Mouse (Mus musculus) granulocyte monocyte progenitor cell, adult 5-6 weeks (primary cell): ENCODE data around the gene Fgd4. TPM values are rescaled to one million over a fixed set of nuclear protein-coding genes. Genes with fewer than 3 reads are reported as not detected.

Experiments
- ATAC-seq: replicated peaks from 2 replicates; pipeline ENCODE4 v1.8.0; 2016; ENCODE audit warnings: mild to moderate bottlenecking, moderate TSS enrichment, inconsistent platforms; ENCODE audit not compliant: poor library complexity, severe bottlenecking
- total RNA-seq, 2 experiments: library from RNA; stranded (forward) in 1 of 2; stranded (reverse) in 1 of 2; fragments of 200-712, 200-1000 nt in 1 of 2; fragments of >200 nt in 1 of 2; fragmentation: Nextera tagmentation in 1 of 2; gene quantifications; 2 replicates each; pipeline ENCODE4 v1.2.3; 2014 to 2017

The Fgd4 gene
- 18.9 and 26.8 TPM in 2 replicates for total RNA-seq (2014; fragmentation: Nextera tagmentation)
- 36.9 and 38.8 TPM in 2 replicates for total RNA-seq (2017)

DNA sequence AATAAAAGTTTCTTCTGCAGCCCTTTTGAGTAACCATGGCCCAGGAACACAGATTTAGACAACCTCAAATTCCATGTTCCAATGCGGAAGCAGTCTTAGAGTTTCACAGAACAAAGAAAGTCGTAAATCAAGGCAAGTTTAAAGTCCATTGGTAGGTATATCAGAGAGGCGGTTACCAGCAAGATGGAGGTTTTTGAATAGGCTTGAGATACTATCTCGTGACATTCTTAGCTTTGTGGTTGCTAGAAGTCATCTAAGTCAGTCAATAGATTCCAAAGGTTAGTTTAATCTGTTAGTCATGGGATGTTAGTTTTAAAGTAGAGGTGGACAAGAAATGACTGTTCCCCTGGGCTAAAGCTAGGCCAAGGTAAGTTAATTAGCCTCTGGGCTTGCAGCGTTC lies at the start of gene Fgd4:
TSS of gene Fgd4 (minus strand) at position 89 of the 400 bp plus-strand sequence.
- 0 out of 2 replicates have a peak, but pooled peaks have one; percentile 5 for ATAC-seq

DNA sequence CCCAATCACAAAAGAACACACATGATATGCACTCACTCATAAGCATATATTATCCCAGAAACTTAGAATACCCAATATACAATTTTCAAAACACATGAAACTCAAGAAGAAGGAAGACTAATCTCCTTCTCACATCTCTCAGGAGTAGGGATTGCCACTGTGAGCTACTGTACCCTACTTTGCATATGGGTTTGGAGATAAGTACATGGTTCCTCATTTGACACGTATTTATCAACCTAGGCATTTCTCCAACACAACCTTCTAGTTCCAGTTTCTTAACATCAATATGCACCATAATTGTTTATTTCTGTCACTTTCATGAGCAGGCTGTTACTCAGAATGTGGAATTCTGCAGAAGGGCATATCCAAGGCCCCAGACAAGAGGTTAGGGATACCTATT lies 44.8 kb upstream of the Fgd4 start:
- ATAC-seq: no peak

DNA sequence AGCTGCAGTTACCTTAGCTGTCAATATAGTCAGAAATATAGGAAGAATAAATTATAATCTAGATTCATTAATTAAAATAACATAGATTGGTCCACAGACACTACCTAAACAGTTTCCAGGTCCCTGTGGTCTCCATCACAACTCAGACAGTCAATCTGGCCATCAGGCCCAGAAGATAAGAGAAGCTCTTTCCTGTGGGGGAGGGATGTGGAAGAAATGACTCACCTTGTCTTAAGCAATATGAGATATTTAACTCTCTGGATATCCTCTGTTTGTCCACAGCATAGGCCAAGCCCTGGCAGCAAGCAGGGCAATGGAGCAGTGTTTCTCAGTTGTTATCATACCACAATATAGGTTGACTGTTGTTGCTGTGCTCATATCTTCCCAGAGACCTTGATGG lies 33.4 kb upstream of the Fgd4 start:
- no peak for ATAC-seq

DNA sequence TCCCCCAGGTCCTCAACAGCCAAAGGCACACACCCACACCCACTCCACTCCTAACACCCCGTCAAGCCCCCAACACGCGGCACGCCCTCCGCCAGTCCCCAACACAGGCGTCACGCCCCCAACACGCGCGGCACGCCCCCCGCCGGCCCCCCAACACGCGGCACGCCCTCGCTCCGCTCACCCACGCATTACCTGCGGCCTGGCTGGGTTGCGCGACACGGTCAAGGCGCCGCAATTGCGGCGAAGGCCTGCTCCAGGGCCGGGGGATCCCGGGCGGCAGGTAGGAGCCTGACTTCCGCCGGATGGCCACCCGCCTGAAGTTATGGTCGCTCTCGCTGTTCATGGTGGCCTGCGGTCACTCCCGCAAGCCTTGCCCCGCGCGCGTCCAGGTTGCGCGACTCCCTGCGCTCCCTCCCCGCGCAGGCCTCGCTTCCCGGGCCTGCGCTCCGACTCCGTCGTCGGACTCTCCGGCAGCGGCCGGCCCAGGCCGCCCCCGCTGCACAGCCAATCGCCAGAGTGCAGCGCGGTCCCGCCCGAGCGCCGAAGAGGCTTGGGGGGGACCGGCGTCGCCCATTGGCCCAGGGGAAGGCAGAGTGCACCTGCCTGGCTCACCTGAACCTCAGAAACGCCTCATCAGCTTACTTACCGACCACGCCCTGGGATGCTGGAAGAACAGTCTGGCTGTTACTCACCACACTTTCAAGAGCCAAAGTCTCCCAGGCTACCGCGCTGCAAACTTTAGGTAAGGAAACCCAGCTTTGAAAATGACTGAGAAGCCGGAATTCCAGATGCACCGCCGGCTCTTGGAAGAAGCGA lies 555 bp downstream of the Fgd4 start:
- peak; percentile 95 for ATAC-seq

- ATAC-seq: 0 out of 2 replicates have a peak, but pooled peaks have one; percentile 33
Observed at GRCm38 (mm10) chr16:16596582-16596981, 3.8 kb downstream of the Fgd4 start.

GRCm38 (mm10) chr16:16592622-16593021 lies 7.7 kb downstream of the Fgd4 start:
- ATAC-seq: no peak

- peak; percentile 100 for ATAC-seq
Observed at GRCm38 (mm10) chr16:16584409-16585032, 15.8 kb downstream of the Fgd4 start.

- peak; percentile 47 for ATAC-seq
Observed at GRCm38 (mm10) chr16:16576556-16576955, 23.8 kb downstream of the Fgd4 start.

GRCm38 (mm10) chr16:16574508-16574907 lies 25.8 kb downstream of the Fgd4 start:
- peak; percentile 52 for ATAC-seq

GRCm38 (mm10) chr16:16573167-16573566 lies 27.2 kb downstream of the Fgd4 start:
- peak; percentile 68 for ATAC-seq

- peak; percentile 86 for ATAC-seq
Observed at GRCm38 (mm10) chr16:16571356-16571755, 29.0 kb downstream of the Fgd4 start.

GRCm38 (mm10) chr16:16566786-16567185 lies 33.6 kb downstream of the Fgd4 start:
- ATAC-seq: no peak

DNA sequence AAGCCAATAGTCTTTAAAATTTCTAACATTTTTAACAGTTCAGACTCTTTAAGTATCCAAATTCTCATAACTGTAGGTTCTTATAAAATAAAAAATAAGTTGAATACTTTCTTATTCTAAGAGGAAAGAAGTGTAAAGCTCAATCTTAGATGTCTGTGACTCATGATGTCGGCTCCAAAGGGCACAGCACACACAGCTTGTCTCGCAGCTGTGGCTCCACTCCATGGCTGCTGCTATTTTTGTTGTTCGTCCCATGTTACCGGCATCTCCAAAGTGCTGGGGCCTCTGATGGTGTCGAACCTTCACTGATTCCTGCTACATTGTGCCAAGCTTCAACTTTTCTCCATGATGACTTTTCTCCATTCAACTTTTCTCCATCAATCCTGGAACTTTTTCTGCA lies 34.1 kb downstream of the Fgd4 start:
- ATAC-seq: no peak

DNA sequence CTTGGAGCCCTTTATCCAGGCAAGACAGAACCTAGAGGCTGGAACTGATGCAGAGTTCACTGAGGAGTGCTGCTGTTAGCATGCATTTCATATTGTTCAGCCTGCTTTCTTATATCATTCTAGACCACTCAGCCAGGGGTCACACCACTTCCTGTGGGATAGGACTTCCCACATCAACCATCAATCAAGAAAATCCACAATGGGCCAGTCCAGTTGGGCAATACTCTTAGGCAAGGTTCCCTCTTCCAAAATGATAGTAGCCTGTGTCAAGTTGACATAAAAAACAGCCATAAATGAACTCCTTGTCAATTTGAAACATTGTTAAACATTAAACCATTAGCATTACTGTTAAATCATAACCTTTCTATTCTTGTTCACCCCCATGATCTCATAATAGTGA lies 34.6 kb downstream of the Fgd4 start:
- ATAC-seq: peak; percentile 96

DNA sequence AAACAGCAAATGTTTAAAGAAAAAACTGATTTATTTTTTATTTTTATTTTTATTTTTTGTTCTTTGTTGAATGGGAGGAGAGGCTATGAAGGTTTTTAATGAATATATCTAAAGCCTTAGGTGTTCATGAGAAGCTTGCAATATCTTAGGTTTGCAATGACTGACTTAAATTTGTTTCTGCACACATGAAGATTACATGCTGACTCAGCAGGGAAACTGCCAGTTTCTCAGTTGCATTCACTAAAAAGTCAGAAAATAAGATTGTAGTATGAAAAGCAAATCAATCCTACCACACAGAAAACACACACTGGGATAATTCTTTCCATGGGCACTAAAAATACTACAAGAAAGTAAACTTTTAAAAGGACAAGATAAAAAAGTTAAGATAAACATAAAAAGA lies 39.6 kb downstream of the Fgd4 start:
- no peak for ATAC-seq

DNA sequence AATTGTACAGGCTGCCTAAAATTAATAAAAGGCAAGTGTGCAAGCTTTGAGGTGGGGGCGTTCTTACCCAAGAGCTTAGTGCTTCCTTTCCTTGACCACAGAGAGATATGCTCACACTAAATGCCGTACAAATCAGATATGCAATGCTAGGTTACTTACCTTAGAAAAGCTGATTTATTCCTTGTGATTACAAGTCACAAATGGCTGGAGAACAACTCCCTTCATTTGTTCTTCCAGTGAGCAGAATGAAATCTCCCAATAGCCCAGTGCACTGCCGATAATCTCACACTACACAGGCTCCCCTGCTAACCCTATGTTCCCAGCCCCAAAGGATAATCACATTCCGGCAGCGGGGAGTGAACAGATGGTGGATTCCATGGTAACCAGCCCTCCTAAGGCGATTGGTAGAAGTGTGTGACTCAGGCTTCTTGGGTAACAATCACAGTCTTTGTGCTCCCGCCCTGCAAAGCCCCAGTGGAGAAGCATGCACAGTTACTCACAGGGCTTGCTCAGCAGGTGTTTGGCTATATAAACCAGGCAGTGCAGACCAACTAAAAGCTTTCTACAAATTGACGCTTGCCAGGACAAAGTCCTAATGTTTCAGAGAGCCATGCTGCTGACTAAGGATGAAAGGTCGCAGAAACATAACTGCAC lies 40.3 kb downstream of the Fgd4 start:
- ATAC-seq: peak; percentile 78

DNA sequence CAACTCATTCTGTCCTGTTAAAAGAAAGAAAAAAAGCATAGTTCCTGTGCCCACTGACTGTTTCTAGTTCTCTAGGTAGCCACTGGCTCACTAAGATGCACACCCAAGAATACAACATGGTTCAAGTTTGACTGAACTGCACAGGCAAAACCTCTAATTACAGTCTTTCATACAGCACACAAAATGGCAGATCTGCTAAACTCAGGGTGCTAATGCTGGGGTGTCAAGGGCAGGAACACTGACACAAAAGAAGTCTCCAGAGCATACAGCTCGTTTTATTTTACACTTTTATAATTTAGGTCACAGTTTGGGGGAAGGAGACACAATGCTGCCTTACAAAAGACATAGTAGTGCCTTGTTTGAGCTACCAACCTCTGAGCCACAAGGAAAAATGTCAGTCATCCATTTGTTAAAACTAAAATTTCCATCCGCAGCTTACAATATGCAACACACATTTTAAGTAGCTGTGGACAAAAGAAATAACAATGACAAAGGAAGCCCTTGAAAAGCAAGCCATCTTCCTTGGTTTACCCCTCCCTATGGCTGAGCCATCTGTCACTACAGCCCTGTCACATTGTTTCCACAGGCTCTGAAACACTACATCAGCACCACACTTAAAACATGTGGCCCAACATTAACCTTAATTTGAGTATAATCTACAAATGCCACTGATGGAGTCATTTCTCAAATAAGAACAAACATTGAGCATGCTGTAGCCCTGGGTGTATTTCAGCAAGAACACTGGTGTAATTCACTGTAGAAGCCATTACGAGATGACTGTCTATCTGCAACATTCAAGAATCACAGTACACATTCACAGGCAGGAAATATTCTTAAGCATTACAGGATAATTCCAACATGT lies 41.1 kb downstream of the Fgd4 start:
- no peak for ATAC-seq

- ATAC-seq: no peak
Observed at GRCm38 (mm10) chr16:16557738-16558137, 42.6 kb downstream of the Fgd4 start.

DNA sequence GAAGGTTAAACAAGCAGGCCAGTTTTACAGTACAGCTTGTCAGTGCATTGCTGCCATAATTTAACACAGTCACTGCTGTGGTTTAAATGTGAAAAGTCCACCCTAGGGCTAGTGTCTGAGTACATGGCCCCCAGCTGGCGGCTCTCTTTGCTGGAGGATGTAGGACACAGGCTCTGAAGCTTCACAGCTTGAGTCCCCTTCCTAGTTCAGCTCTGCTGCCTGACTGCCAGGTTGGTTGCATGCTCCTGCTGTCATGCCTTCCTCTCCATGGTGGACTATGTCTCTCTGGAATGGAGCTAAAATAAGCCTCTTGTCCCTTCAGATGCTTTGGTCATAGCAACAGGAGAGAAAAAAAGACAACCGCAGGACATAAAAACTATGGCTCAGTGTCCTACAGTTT lies 46.3 kb downstream of the Fgd4 start:
- ATAC-seq: no peak

GRCm38 (mm10) chr16:16552197-16552596 lies 48.2 kb downstream of the Fgd4 start:
- ATAC-seq: no peak
